Mouse (Mus musculus): ENCODE data around the gene Tmbim7. TPM values are rescaled to one million over a fixed set of nuclear protein-coding genes. Genes with fewer than 3 reads are reported as not detected.

The Tmbim7 gene
- polyA plus RNA-seq, 1 experiment from 2014 or later, result not detected

- DNase-seq (ENCODE audit: low spot score), result no peak
- no peak overlapping the region for H3K9ac ChIP-seq (ENCODE audit: low read depth, low read length)
- 72% methylated on average over 4 of the region's 4 CpGs for WGBS
- no peaks in the 10 kb centered on the region for H3K4me1 ChIP-seq (ENCODE audit: control insufficient read depth, insufficient read depth, low read length)
- no peak overlapping the region for H3K27ac ChIP-seq (replicated peaks; ENCODE audit: low read depth, low read length)
- no peak overlapping the region for H3K4me3 ChIP-seq (ENCODE audit: low read depth, low read length)
- no peak overlapping the region for H3K4me2 ChIP-seq (ENCODE audit: low read depth, low read length)
- no peaks in the 10 kb centered on the region for H3K27me3 ChIP-seq (replicated peaks; ENCODE audit: control insufficient read depth, insufficient read depth, low read length)
- H3K9me3 ChIP-seq (ENCODE audit: control insufficient read depth, low read length), result no peaks in the 10 kb centered on the region
- no peak for ATAC-seq (ENCODE audit: low read depth)
- H3K36me3 ChIP-seq (ENCODE audit: control insufficient read depth, insufficient read depth, low read length), result peaks cover 32% of the 10 kb centered on the region
Measured at GRCm38 (mm10) chr5:3633951-3634350, 17.0 kb upstream of the Tmbim7 start.

GRCm38 (mm10) chr5:3635286-3635685 lies 15.7 kb upstream of the Tmbim7 start:
- Histone ChIP-seq H3K9ac (ENCODE audit: low read depth, low read length) (no peak overlapping the region), H3K4me2 (ENCODE audit: low read depth, low read length) (no peak overlapping the region), H3K9me3 (ENCODE audit: control insufficient read depth, low read length) (no peaks in the 10 kb centered on the region), H3K27me3 (replicated peaks; ENCODE audit: control insufficient read depth, insufficient read depth, low read length) (no peaks in the 10 kb centered on the region), H3K36me3 (ENCODE audit: control insufficient read depth, insufficient read depth, low read length) (peaks cover 30% of the 10 kb centered on the region), H3K4me1 (ENCODE audit: control insufficient read depth, insufficient read depth, low read length) (no peaks in the 10 kb centered on the region), H3K4me3 (ENCODE audit: low read depth, low read length) (no peak overlapping the region), H3K27ac (replicated peaks; ENCODE audit: low read depth, low read length) (no peak overlapping the region)
- no peak for ATAC-seq (ENCODE audit: low read depth)
- DNase-seq (ENCODE audit: low spot score), result no peak
- WGBS, result 81% methylated on average over 8 of the region's 8 CpGs

- ATAC-seq (ENCODE audit: low read depth) (no peak), DNase-seq (ENCODE audit: low spot score) (no peak)
- Histone ChIP-seq H3K27me3 (replicated peaks; ENCODE audit: control insufficient read depth, insufficient read depth, low read length) (no peaks in the 10 kb centered on the region), H3K4me3 (ENCODE audit: low read depth, low read length) (no peak overlapping the region), H3K9ac (ENCODE audit: low read depth, low read length) (no peak overlapping the region), H3K9me3 (ENCODE audit: control insufficient read depth, low read length) (no peaks in the 10 kb centered on the region), H3K4me1 (ENCODE audit: control insufficient read depth, insufficient read depth, low read length) (0 out of 2 replicates have a peak, but pooled peaks cover 5% of the 10 kb centered on the region), H3K27ac (replicated peaks; ENCODE audit: low read depth, low read length) (no peak overlapping the region), H3K36me3 (ENCODE audit: control insufficient read depth, insufficient read depth, low read length) (peaks cover 41% of the 10 kb centered on the region), H3K4me2 (ENCODE audit: low read depth, low read length) (no peak overlapping the region)
- WGBS, result 92% methylated on average over 6 of the region's 6 CpGs
Measured at GRCm38 (mm10) chr5:3644621-3645020, 6.4 kb upstream of the Tmbim7 start.

- 0 out of 2 replicates have a peak, but pooled peaks cover 5% of the 10 kb centered on the region for H3K4me1 ChIP-seq (ENCODE audit: control insufficient read depth, insufficient read depth, low read length)
- no peak overlapping the region for H3K9ac ChIP-seq (ENCODE audit: low read depth, low read length)
- DNase-seq (ENCODE audit: low spot score) (no peak), ATAC-seq (ENCODE audit: low read depth) (no peak)
- H3K4me3 ChIP-seq (ENCODE audit: low read depth, low read length), result no peak overlapping the region
- H3K36me3 ChIP-seq (ENCODE audit: control insufficient read depth, insufficient read depth, low read length), result peaks cover 39% of the 10 kb centered on the region
- H3K27me3 ChIP-seq (replicated peaks; ENCODE audit: control insufficient read depth, insufficient read depth, low read length), result no peaks in the 10 kb centered on the region
- 61% methylated on average over 6 of the region's 6 CpGs for WGBS
- H3K4me2 ChIP-seq (ENCODE audit: low read depth, low read length), result no peak overlapping the region; the same call in 1 of the 2 replicates
- H3K9me3 ChIP-seq (ENCODE audit: control insufficient read depth, low read length), result no peaks in the 10 kb centered on the region
- no peak overlapping the region for H3K27ac ChIP-seq (replicated peaks; ENCODE audit: low read depth, low read length)
Measured at GRCm38 (mm10) chr5:3645326-3645725, 5.7 kb upstream of the Tmbim7 start.

GRCm38 (mm10) chr5:3646539-3646938 lies 4.4 kb upstream of the Tmbim7 start:
- peak overlapping the region; percentile 95 for H3K4me3 ChIP-seq (ENCODE audit: low read depth, low read length)
- 0 out of 2 replicates have a peak, but pooled peaks cover 5% of the 10 kb centered on the region for H3K4me1 ChIP-seq (ENCODE audit: control insufficient read depth, insufficient read depth, low read length)
- peak overlapping the region; percentile 68 for H3K4me2 ChIP-seq (ENCODE audit: low read depth, low read length)
- no peaks in the 10 kb centered on the region for H3K9me3 ChIP-seq (ENCODE audit: control insufficient read depth, low read length)
- WGBS, result 16% methylated on average over 6 of the region's 6 CpGs
- peak overlapping the region; percentile 88 for H3K9ac ChIP-seq (ENCODE audit: low read depth, low read length)
- no peaks in the 10 kb centered on the region for H3K27me3 ChIP-seq (replicated peaks; ENCODE audit: control insufficient read depth, insufficient read depth, low read length)
- H3K27ac ChIP-seq (replicated peaks; ENCODE audit: low read depth, low read length), result peak overlapping the region; percentile 28; the same call in 1 of the 2 replicates
- H3K36me3 ChIP-seq (ENCODE audit: control insufficient read depth, insufficient read depth, low read length), result peaks cover 32% of the 10 kb centered on the region
- ATAC-seq (ENCODE audit: low read depth) (no peak), DNase-seq (ENCODE audit: low spot score) (no peak)

- ATAC-seq (ENCODE audit: low read depth), result peak; percentile 80
Measured at GRCm38 (mm10) chr5:3646991-3647707, 3.8 kb upstream of the Tmbim7 start.

GRCm38 (mm10) chr5:3647708-3648121 lies 3.3 kb upstream of the Tmbim7 start:
- Histone ChIP-seq H3K4me2 (ENCODE audit: low read depth, low read length) (peak overlapping the region; percentile 68), H3K27me3 (replicated peaks; ENCODE audit: control insufficient read depth, insufficient read depth, low read length) (no peaks in the 10 kb centered on the region), H3K9ac (ENCODE audit: low read depth, low read length) (peak overlapping the region; percentile 88), H3K9me3 (ENCODE audit: control insufficient read depth, low read length) (no peaks in the 10 kb centered on the region), H3K4me3 (ENCODE audit: low read depth, low read length) (peak overlapping the region; percentile 95), H3K36me3 (ENCODE audit: control insufficient read depth, insufficient read depth, low read length) (peaks cover 20% of the 10 kb centered on the region), H3K4me1 (ENCODE audit: control insufficient read depth, insufficient read depth, low read length) (0 out of 2 replicates have a peak, but pooled peaks cover 5% of the 10 kb centered on the region), H3K27ac (replicated peaks; ENCODE audit: low read depth, low read length) (peak overlapping the region; percentile 93)
- DNase-seq (ENCODE audit: low spot score), result peak; percentile 94
- no CpG with 5 or more reads among the region's 46 CpGs for WGBS
- peak; percentile 95 for ATAC-seq (ENCODE audit: low read depth)

More at GRCm38 (mm10) chr5:3646991-3647707, 3.8 kb upstream of the Tmbim7 start:
- Histone ChIP-seq H3K4me2 (ENCODE audit: low read depth, low read length) (peak overlapping the region; percentile 68), H3K36me3 (ENCODE audit: control insufficient read depth, insufficient read depth, low read length) (peaks cover 26% of the 10 kb centered on the region), H3K9ac (ENCODE audit: low read depth, low read length) (peak overlapping the region; percentile 88), H3K4me1 (ENCODE audit: control insufficient read depth, insufficient read depth, low read length) (0 out of 2 replicates have a peak, but pooled peaks cover 5% of the 10 kb centered on the region), H3K4me3 (ENCODE audit: low read depth, low read length) (peak overlapping the region; percentile 95), H3K9me3 (ENCODE audit: control insufficient read depth, low read length) (no peaks in the 10 kb centered on the region), H3K27ac (replicated peaks; ENCODE audit: low read depth, low read length) (peak overlapping the region; percentile 93), H3K27me3 (replicated peaks; ENCODE audit: control insufficient read depth, insufficient read depth, low read length) (no peaks in the 10 kb centered on the region)
- WGBS, result 0% methylated on average over 35 of the region's 60 CpGs
- DNase-seq (ENCODE audit: low spot score), result peak; percentile 89

- ATAC-seq (ENCODE audit: low read depth), result peak; percentile 7; the same call in 1 of the 2 replicates
- Histone ChIP-seq H3K4me3 (ENCODE audit: low read depth, low read length) (peak overlapping the region; percentile 95), H3K9me3 (ENCODE audit: control insufficient read depth, low read length) (no peaks in the 10 kb centered on the region), H3K4me2 (ENCODE audit: low read depth, low read length) (peak overlapping the region; percentile 68), H3K27me3 (replicated peaks; ENCODE audit: control insufficient read depth, insufficient read depth, low read length) (no peaks in the 10 kb centered on the region), H3K36me3 (ENCODE audit: control insufficient read depth, insufficient read depth, low read length) (peaks cover 15% of the 10 kb centered on the region), H3K4me1 (ENCODE audit: control insufficient read depth, insufficient read depth, low read length) (0 out of 2 replicates have a peak, but pooled peaks cover 5% of the 10 kb centered on the region), H3K9ac (ENCODE audit: low read depth, low read length) (no peak overlapping the region), H3K27ac (replicated peaks; ENCODE audit: low read depth, low read length) (no peak overlapping the region)
- 50% methylated on average over 4 of the region's 4 CpGs for WGBS
- no peak for DNase-seq (ENCODE audit: low spot score)
Measured at GRCm38 (mm10) chr5:3648206-3648848, 2.7 kb upstream of the Tmbim7 start.

Measured in embryonic facial prominence, embryonic 14.5 days (tissue).